Mouse (Mus musculus) hindbrain, embryonic 15.5 days (tissue): ENCODE measurements around the gene Nt5c. TPM values are rescaled to one million over a fixed set of nuclear protein-coding genes. Genes with fewer than 3 reads are reported as not detected.
"Not testable (repeated sequence)": the region's sequence is repeated elsewhere in the genome, so short reads cannot be mapped to it uniquely, and the experiment has no call there.

ENCODE experiments used
- ATAC-seq: fragments of 200-750 bp; cut with Nextera tagmentation; 2 replicates; pipeline ENCODE4 v1.8.0; 2017; ENCODE audit warnings: low read depth, moderate number of reproducible peaks, moderate TSS enrichment; ENCODE audit not compliant: low FRiP score
- H3K27ac ChIP-seq: fragments of 300-500 bp; sonication (generic); replicated peaks from 2 replicates; pipeline ENCODE4 v1.5.1; 2015; ENCODE audit warnings: mild to moderate bottlenecking, inconsistent platforms
- H3K27me3 ChIP-seq: fragments of 300-500 bp; sonication (generic); 2 replicates; pipeline ENCODE4 v1.6.1; 2015; ENCODE audit warnings: control low read depth, inconsistent platforms
- H3K36me3 ChIP-seq: fragments of 300-500 bp; sonication (generic); 2 replicates; pipeline ENCODE4 v1.6.1; 2015; ENCODE audit warnings: control low read depth, inconsistent platforms
- H3K4me1 ChIP-seq: fragments of 300-500 bp; sonication (generic); replicated peaks from 2 replicates; pipeline ENCODE4 v1.6.1; 2015; ENCODE audit warnings: control low read depth, inconsistent platforms
- H3K4me2 ChIP-seq: fragments of 300-500 bp; sonication (generic); 2 replicates; pipeline ENCODE4 v1.6.1; 2015; ENCODE audit warnings: moderate library complexity, mild to moderate bottlenecking, inconsistent platforms
- H3K4me3 ChIP-seq: fragments of 300-500 bp; sonication (generic); 2 replicates; pipeline ENCODE4 v1.5.1; 2015; ENCODE audit warnings: mild to moderate bottlenecking, inconsistent platforms
- H3K9ac ChIP-seq: fragments of 300-500 bp; sonication (generic); 2 replicates; pipeline ENCODE4 v1.6.1; 2015; ENCODE audit warnings: inconsistent platforms
- H3K9me3 ChIP-seq: fragments of 300-500 bp; sonication (generic); 2 replicates; pipeline ENCODE4 v1.6.1; 2016; ENCODE audit warnings: control low read depth, inconsistent platforms
- WGBS: fragments of 180-500 bp; shearing (Covaris S2); methylation state at CpG from one replicate; pipeline ENCODE4 v1.1.7; 2015; 5-methylcytosine and 5-hydroxymethylcytosine counted together
- polyA plus RNA-seq: library from polyadenylated mRNA; unstranded; fragments of >200 nt; fragmentation: Nextera tagmentation; extraction: Ambion mirVana; gene quantifications from 2 replicates; pipeline ENCODE4 v1.2.1, GENCODE M21; 2015

The Nt5c gene
- polyA plus RNA-seq, 1 experiment from 2014 or later, result 101 TPM

- H3K4me1 ChIP-seq, result no peaks in the 10 kb centered on the region
- WGBS, result 32% methylated on average over 6 of the region's 6 CpGs
- H3K27ac ChIP-seq, result no peak overlapping the region
- no peak overlapping the region for H3K9ac ChIP-seq
- no peaks in the 10 kb centered on the region for H3K27me3 ChIP-seq
- H3K9me3 ChIP-seq, result no peaks in the 10 kb centered on the region
- no peak overlapping the region for H3K4me2 ChIP-seq
- no peak for ATAC-seq
- no peaks in the 10 kb centered on the region for H3K36me3 ChIP-seq
- H3K4me3 ChIP-seq, result no peak overlapping the region
Measured at GRCm38 (mm10) chr11:115457405-115457804, 34.3 kb downstream of the Nt5c start.

DNA sequence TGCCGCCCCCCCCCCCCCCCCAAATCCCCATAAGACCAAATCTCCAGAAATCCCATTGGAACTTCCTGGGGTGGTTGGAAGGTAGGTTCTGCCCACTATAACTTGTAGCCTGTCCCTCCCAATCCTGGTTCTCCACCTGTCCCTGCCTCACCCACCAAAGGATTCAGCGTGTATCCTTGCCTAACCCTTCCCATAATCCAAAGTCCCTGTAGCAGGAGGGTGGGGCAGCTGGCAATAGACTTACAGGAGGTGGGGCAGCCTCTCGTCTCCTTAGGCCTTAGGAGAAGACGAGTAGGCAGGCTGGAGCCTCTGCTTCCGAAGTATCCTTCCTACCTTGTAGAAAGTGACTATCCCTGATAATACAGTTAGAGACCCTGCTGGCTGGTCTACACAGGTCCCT lies 35.5 kb downstream of the Nt5c start:
- Histone ChIP-seq H3K27ac (no peak overlapping the region), H3K4me1 (no peaks in the 10 kb centered on the region), H3K9me3 (no peaks in the 10 kb centered on the region), H3K36me3 (no peaks in the 10 kb centered on the region), H3K27me3 (no peaks in the 10 kb centered on the region), H3K4me3 (no peak overlapping the region), H3K9ac (no peak overlapping the region), H3K4me2 (no peak overlapping the region)
- ATAC-seq, result no peak
- WGBS, result 94% methylated on average over 5 of the region's 5 CpGs

DNA sequence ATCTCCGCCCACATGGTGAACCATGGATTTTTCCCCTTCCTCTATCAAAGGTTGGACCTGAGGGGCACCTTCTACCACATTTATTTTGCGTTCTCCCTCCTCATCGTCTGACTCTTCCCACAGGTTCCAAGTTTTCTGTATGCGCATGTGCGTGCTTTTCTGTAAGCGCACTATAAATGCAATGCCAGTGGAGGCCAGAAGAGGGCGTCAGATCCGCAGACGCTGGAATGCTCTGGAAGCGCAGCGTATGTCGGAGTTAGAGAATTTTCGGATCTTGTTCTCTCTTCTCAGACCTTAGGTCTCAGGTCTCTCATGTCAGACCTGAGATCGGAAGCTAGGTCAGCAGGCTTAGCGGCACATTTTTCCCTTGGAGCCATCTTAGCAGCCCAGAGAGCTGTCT lies 36.0 kb downstream of the Nt5c start:
- ATAC-seq, result no peak
- no peaks in the 10 kb centered on the region for H3K27me3 ChIP-seq
- 88% methylated on average over 15 of the region's 15 CpGs for WGBS
- H3K9me3 ChIP-seq, result no peaks in the 10 kb centered on the region
- H3K27ac ChIP-seq, result no peak overlapping the region
- no peak overlapping the region for H3K4me3 ChIP-seq
- no peak overlapping the region for H3K9ac ChIP-seq
- no peak overlapping the region for H3K4me2 ChIP-seq
- H3K4me1 ChIP-seq, result no peaks in the 10 kb centered on the region
- no peaks in the 10 kb centered on the region for H3K36me3 ChIP-seq

DNA sequence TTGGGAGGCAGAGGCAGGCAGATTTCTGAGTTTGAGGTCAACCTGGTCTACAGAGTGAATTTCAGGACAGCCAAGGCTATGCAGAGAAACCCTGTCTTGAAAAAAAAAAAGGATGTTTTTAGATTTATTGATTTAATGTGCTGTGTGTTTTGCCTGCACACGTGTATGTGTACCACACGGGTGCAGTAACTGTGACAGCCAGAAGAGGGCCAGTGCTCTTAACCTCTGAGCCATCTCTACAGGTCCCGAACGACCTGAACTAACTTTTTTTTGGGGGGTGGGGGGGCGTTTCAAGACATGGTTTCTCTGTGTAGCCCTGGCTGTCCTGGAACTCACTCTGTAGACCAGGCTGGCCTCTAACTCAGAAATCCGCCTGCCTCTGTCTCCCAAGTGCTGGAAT lies 36.8 kb downstream of the Nt5c start:
- not testable (repeated sequence) for H3K9ac ChIP-seq, H3K4me2 ChIP-seq, H3K36me3 ChIP-seq, H3K27me3 ChIP-seq, H3K27ac ChIP-seq, H3K4me3 ChIP-seq, H3K9me3 ChIP-seq, ATAC-seq, H3K4me1 ChIP-seq
- 87% methylated on average over 6 of the region's 6 CpGs for WGBS

- ATAC-seq, result no peak
- Histone ChIP-seq H3K27ac (no peak overlapping the region), H3K27me3 (no peaks in the 10 kb centered on the region), H3K9me3 (no peaks in the 10 kb centered on the region), H3K36me3 (no peaks in the 10 kb centered on the region), H3K4me1 (no peaks in the 10 kb centered on the region), H3K9ac (no peak overlapping the region), H3K4me3 (no peak overlapping the region), H3K4me2 (no peak overlapping the region)
- WGBS, result 73% methylated on average over 4 of the region's 4 CpGs
Measured at GRCm38 (mm10) chr11:115453306-115453705, 38.4 kb downstream of the Nt5c start.

DNA sequence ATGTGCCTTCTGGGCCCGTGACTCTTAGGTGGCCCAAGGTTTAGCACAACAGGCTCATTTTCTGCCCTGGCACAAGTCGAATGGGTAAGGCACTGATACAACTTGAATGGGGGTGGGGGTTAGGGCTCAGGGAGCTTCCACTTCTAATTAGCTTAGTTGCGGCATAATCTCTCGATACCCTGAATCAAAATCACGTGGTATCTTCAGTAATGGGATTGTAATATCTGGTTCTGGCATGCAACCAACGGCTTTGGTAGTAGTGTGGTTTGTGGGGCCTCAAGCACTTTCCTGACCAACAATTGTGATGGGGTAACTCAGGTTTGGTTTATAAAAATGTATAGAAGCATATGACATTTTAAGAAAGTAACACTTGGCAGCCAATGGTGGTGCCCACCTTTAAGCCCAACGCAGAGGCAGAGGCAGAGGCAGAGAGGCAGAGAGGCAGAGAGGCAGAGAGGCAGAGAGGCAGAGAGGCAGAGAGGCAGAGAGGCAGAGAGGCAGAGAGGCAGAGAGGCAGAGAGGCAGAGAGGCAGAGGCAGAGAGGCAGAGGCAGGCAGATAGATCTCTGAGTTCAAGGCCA lies 39.3 kb downstream of the Nt5c start:
- no peaks in the 10 kb centered on the region for H3K36me3 ChIP-seq
- H3K9ac ChIP-seq, result no peak overlapping the region
- no peaks in the 10 kb centered on the region for H3K27me3 ChIP-seq
- WGBS, result 79% methylated on average over 7 of the region's 7 CpGs
- no peak overlapping the region for H3K27ac ChIP-seq
- no peak overlapping the region for H3K4me3 ChIP-seq
- ATAC-seq, result no peak
- H3K4me1 ChIP-seq, result no peaks in the 10 kb centered on the region
- H3K4me2 ChIP-seq, result no peak overlapping the region
- no peaks in the 10 kb centered on the region for H3K9me3 ChIP-seq

DNA sequence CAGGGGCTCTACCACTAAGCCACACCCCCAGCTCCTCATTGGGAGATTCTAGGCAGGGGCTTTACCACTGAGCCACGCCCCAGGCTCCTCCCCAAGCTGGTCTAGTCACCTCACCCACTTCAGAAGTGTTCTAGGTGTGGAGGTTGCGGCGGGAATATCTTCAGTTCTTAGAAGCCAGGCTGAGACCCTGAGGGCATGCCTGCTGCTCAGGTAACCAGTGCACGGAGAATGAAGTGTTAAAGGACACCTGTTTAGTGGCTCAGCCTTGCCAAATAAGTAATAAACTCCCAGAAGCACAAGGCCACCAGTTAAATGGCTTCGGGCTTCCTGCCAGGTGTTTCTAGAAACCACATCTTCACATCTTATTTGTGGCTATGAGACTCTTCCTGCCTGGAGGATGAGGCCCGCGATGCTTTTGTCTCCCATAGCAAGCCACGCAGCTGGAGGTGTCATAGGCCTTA lies 39.9 kb downstream of the Nt5c start:
- H3K9ac ChIP-seq, result no peak overlapping the region
- no peaks in the 10 kb centered on the region for H3K36me3 ChIP-seq
- H3K27me3 ChIP-seq, result no peaks in the 10 kb centered on the region
- no peaks in the 10 kb centered on the region for H3K4me1 ChIP-seq
- ATAC-seq, result no peak
- H3K9me3 ChIP-seq, result no peaks in the 10 kb centered on the region
- H3K4me3 ChIP-seq, result no peak overlapping the region
- H3K27ac ChIP-seq, result no peak overlapping the region
- 86% methylated on average over 8 of the region's 8 CpGs for WGBS
- H3K4me2 ChIP-seq, result no peak overlapping the region

DNA sequence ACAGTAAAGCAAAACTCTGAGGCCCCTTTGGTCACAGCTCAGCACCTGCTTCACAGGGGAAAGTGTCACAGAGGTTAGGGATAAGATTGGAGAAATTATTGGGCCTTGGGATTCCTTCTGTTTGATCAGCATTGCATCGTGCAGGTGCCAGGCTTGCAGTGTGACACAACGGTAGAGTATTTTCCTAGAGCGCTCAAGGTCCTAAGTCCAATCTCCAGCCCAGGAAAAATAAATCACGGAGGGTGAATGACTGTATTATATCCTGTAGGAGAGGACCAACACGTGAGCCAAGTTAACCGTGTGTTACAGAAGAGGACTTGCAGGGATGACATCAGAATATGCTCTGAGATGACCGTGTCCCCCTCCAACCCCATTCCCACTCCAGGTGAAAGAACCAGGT lies 41.5 kb downstream of the Nt5c start:
- Histone ChIP-seq H3K4me1 (no peaks in the 10 kb centered on the region), H3K27me3 (no peaks in the 10 kb centered on the region), H3K27ac (no peak overlapping the region), H3K36me3 (no peaks in the 10 kb centered on the region), H3K9ac (no peak overlapping the region), H3K9me3 (no peaks in the 10 kb centered on the region), H3K4me2 (no peak overlapping the region), H3K4me3 (no peak overlapping the region)
- 94% methylated on average over 7 of the region's 7 CpGs for WGBS
- no peak for ATAC-seq

DNA sequence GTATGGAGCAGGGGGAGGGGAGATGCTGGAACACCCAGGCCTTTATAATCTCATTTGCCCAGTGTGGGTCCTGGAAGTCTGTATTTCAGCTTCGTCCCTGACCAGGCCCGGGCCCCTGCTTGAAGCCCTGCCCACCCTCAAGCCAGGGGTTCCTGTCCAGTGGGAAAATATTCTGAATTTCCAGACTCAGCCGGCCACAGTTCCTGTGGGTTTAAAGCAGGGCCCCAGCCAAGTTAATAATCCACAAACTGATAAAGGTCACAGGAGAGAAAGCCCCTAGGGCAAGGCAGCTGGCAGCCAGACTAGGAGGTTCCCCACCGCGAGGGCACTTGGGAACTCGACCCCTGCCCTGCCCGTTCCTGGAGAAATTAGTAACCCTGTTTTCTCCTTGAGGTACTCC lies 42.7 kb downstream of the Nt5c start:
- Histone ChIP-seq H3K27ac (no peak overlapping the region), H3K4me3 (no peak overlapping the region), H3K4me2 (no peak overlapping the region), H3K9me3 (no peaks in the 10 kb centered on the region), H3K9ac (no peak overlapping the region), H3K36me3 (no peaks in the 10 kb centered on the region), H3K4me1 (no peaks in the 10 kb centered on the region), H3K27me3 (no peaks in the 10 kb centered on the region)
- ATAC-seq, result no peak
- 38% methylated on average over 7 of the region's 7 CpGs for WGBS

DNA sequence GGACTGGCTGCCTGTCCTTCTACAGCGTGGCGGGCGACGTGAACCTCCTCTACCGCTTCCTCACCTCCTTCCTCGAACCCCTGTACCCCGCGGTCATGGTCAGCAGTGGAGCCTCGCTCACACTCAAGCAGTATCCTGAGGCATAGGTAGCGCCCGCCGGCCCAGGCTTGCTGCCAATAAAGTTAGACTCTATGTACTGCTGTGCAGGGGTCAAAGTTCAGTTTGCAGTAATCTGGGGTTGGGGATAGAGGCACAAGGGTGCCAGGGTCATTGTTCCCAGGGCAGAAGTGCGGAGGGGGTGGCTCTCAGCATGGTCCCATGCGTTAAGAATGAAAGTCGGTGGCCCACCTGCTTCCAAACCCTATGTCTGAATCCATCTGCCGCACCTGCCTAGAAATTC lies 43.6 kb downstream of the Nt5c start:
- Histone ChIP-seq H3K27me3 (no peaks in the 10 kb centered on the region), H3K9me3 (no peaks in the 10 kb centered on the region), H3K9ac (no peak overlapping the region), H3K4me2 (no peak overlapping the region), H3K36me3 (no peaks in the 10 kb centered on the region), H3K4me1 (no peaks in the 10 kb centered on the region), H3K27ac (no peak overlapping the region), H3K4me3 (no peak overlapping the region)
- ATAC-seq, result no peak
- 86% methylated on average over 16 of the region's 16 CpGs for WGBS

- ATAC-seq, result no peak
- WGBS, result 89% methylated on average over 11 of the region's 11 CpGs
- no peaks in the 10 kb centered on the region for H3K9me3 ChIP-seq
Measured at GRCm38 (mm10) chr11:115447321-115447885, 44.3 kb downstream of the Nt5c start.

DNA sequence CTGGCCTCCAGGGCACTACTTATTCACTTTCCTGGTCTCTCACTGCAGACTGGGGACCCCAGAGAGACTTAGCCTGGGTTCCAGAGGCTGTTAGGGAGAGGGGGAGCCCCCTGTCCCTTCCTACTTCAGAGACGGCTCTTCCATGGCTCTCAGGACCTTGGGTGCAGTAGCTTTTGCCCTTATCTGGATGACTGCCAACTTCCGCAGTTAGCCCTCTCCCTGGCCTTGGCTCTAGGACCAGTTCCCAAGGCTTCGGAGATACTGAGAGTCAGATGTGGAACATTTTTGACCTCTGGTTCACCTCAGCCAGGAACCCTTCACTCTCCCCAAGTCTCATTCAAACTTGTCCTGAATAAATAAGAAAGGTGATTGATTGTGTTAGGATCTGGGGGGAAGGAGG lies 44.8 kb downstream of the Nt5c start:
- Histone ChIP-seq H3K9me3 (no peaks in the 10 kb centered on the region), H3K27ac (no peak overlapping the region), H3K4me1 (no peaks in the 10 kb centered on the region), H3K4me3 (no peak overlapping the region), H3K9ac (no peak overlapping the region), H3K27me3 (no peaks in the 10 kb centered on the region), H3K36me3 (no peaks in the 10 kb centered on the region), H3K4me2 (no peak overlapping the region)
- ATAC-seq, result no peak
- WGBS, result 69% methylated on average over 3 of the region's 3 CpGs

More at GRCm38 (mm10) chr11:115447321-115447885, 44.3 kb downstream of the Nt5c start:
- Histone ChIP-seq H3K36me3 (no peaks in the 10 kb centered on the region), H3K27ac (no peak overlapping the region), H3K4me2 (no peak overlapping the region), H3K4me1 (no peaks in the 10 kb centered on the region), H3K4me3 (no peak overlapping the region), H3K9ac (no peak overlapping the region), H3K27me3 (no peaks in the 10 kb centered on the region)

GRCm38 (mm10) chr11:115441417-115441816 lies 50.2 kb downstream of the Nt5c start:
- Histone ChIP-seq H3K36me3 (no peaks in the 10 kb centered on the region), H3K9me3 (no peaks in the 10 kb centered on the region), H3K27ac (no peak overlapping the region), H3K9ac (no peak overlapping the region), H3K4me3 (no peak overlapping the region), H3K27me3 (no peaks in the 10 kb centered on the region), H3K4me1 (peaks cover 1% of the 10 kb centered on the region), H3K4me2 (no peak overlapping the region)
- 53% methylated on average over 15 of the region's 15 CpGs for whole genome bisulfite sequencing
- no peak for ATAC-seq
